Mouse (Mus musculus) brain, embryonic 14.5 days (tissue): ENCODE measurements around the gene Olfr1269.

Source experiments
- CTCF ChIP-seq: fragments of 200-500 bp; IDR thresholded peaks from 2 replicates; pipeline ENCODE4 v1.5.1; 2012; ENCODE audit warnings: inconsistent platforms, mild to moderate bottlenecking, moderate library complexity, borderline replicate concordance; ENCODE audit not compliant: insufficient read depth, insufficient read length; ENCODE audit errors: extremely low read depth
- POLR2A ChIP-seq: fragments of 200-500 bp; IDR thresholded peaks from 2 replicates; pipeline ENCODE4 v1.6.1; 2012; ENCODE audit warnings: mild to moderate bottlenecking, inconsistent platforms, borderline replicate concordance; ENCODE audit not compliant: poor library complexity, insufficient read depth, insufficient read length, severe bottlenecking; ENCODE audit errors: extremely low read depth

- no peak for TF ChIP-seq CTCF
- TF ChIP-seq POLR2A = no peak
Observed at GRCm38 (mm10) chr2:90070065-90070464, 51.1 kb downstream of the Olfr1269 start.
